In genomic region chr8:108716291-108716811, GRCm38 (mm10) we compare ENCODE assay signal across 9 mouse cellular contexts.
A peak's percentile ranks its signal among the peaks of the same experiment; 100 is the strongest.
DNase-seq lines count a peak whose midpoint lies in the region; ATAC-seq and TF ChIP-seq lines count a peak whose summit lies in the region.
"Had no signal": no experiment of that assay in that cellular context is flagged by ENCODE, and none has a peak within 500 bp of the region (broad histone marks: within the 10 kb centered on the region; RNA-seq: fewer than 3 reads in every experiment).

No protein-coding gene starts in this region.

- H3K4me1 ChIP-seq in neural tube, embryonic 11.5 days (ENCODE audit: control insufficient read depth, insufficient read depth, low read length), result peaks cover 70% of the 10 kb centered on the region
- H3K4me1 ChIP-seq in limb, embryonic 14.5 days (ENCODE audit: control insufficient read depth, insufficient read depth, low read length), result peaks cover 76% of the 10 kb centered on the region

- no peaks in the 10 kb centered on the region for H3K36me3 ChIP-seq in neural tube, embryonic 11.5 days (ENCODE audit: control insufficient read depth, insufficient read depth, low read length)
- H3K36me3 ChIP-seq in limb, embryonic 14.5 days (ENCODE audit: control insufficient read depth, insufficient read depth, low read length), result no peaks in the 10 kb centered on the region

- WGBS in neural tube, embryonic 11.5 days, result 41% methylated on average over 7 of the region's 7 CpGs
- WGBS in limb, embryonic 14.5 days, result 16% methylated on average over 7 of the region's 7 CpGs

- intact Hi-C loops in gastrocnemius, adult 2 months (cut with DNase I), result loop anchor here (5.0 to 10.0 kb wide), 2 partner anchors 61 to 168 kb away; no protein-coding TSS in a partner anchor
- intact Hi-C loops in gastrocnemius, postnatal 36 days (cut with DNase I), result loop anchor here (5.0 kb wide), 1 partner anchor 36 kb away; no protein-coding TSS in a partner anchor

- H3K4me3 ChIP-seq in gastrocnemius, adult 2 months, result peak overlapping the region; percentile 83
- peak overlapping the region; percentile 73 for H3K4me3 ChIP-seq in neural tube, embryonic 11.5 days (ENCODE audit: low read depth, low read length)
- peak overlapping the region; percentile 80 for H3K4me3 ChIP-seq in limb, embryonic 14.5 days (replicated peaks; ENCODE audit: low read length)

- H3K9ac ChIP-seq in neural tube, embryonic 11.5 days (ENCODE audit: low read length), result peak overlapping the region; percentile 12; the same call in 1 of the 2 replicates
- H3K9ac ChIP-seq in limb, embryonic 14.5 days (ENCODE audit: low read depth, low read length, severe bottlenecking), result peak overlapping the region; percentile 94

- no peak for DNase-seq in gastrocnemius, adult 2 months
- DNase-seq in gastrocnemius, postnatal 36 days, result no peak
- DNase-seq in neural tube, embryonic 11.5 days (ENCODE audit: low spot score), result no peak
- DNase-seq in neural tube, embryonic 10.5 days (ENCODE audit: extremely low spot score, low spot score), result no peak
- DNase-seq in limb, embryonic 14.5 days (ENCODE audit: low spot score), result no peak
- DNase-seq in thymus, postnatal 0 days (ENCODE audit: low spot score), result no peak
- DNase-seq in cerebellum, adult 8-10 months, result no peak
- no peak for DNase-seq in thymus, postnatal 4 days
- DNase-seq: thymus, adult 2 months had no signal

- no peak for ATAC-seq in neural tube, embryonic 11.5 days (ENCODE audit: insufficient read depth, low FRiP score, low TSS enrichment)
- no peak for ATAC-seq in limb, embryonic 14.5 days (ENCODE audit: low FRiP score, low read depth)

- H3K9me3 ChIP-seq in neural tube, embryonic 11.5 days (ENCODE audit: control insufficient read depth, low read length), result no peaks in the 10 kb centered on the region
- H3K9me3 ChIP-seq in limb, embryonic 14.5 days (ENCODE audit: control insufficient read depth, low read length), result no peaks in the 10 kb centered on the region

- H3K27ac ChIP-seq in gastrocnemius, adult 2 months, result peak overlapping the region; percentile 98
- H3K27ac ChIP-seq in neural tube, embryonic 11.5 days (ENCODE audit: low read depth, low read length), result 0 out of 2 replicates have a peak overlapping the region, but pooled peaks have one; percentile 56
- H3K27ac ChIP-seq in limb, embryonic 14.5 days (replicated peaks; ENCODE audit: low read depth, low read length), result peak overlapping the region; percentile 97

- TF ChIP-seq POLR2A in limb, embryonic 14.5 days (IDR thresholded peaks at IDR 0.05; ENCODE audit: borderline replicate concordance, extremely low read depth, insufficient read depth, insufficient read length), result no peak

- peak overlapping the region; percentile 96 for H3K4me2 ChIP-seq in neural tube, embryonic 11.5 days (ENCODE audit: low read depth)
- peak overlapping the region; percentile 92 for H3K4me2 ChIP-seq in limb, embryonic 14.5 days (replicated peaks; ENCODE audit: low read depth, low read length, severe bottlenecking)

- H3K27me3 ChIP-seq in neural tube, embryonic 11.5 days (ENCODE audit: control insufficient read depth, insufficient read depth, low read length), result no peaks in the 10 kb centered on the region
- H3K27me3 ChIP-seq in limb, embryonic 14.5 days (ENCODE audit: control insufficient read depth, insufficient read depth, low read length), result no peaks in the 10 kb centered on the region

- TF ChIP-seq CTCF in gastrocnemius, adult 2 months (IDR thresholded peaks at IDR 0.05), result no peak
